7 mouse cellular contexts compared by ENCODE assay signal in the genomic region with DNA sequence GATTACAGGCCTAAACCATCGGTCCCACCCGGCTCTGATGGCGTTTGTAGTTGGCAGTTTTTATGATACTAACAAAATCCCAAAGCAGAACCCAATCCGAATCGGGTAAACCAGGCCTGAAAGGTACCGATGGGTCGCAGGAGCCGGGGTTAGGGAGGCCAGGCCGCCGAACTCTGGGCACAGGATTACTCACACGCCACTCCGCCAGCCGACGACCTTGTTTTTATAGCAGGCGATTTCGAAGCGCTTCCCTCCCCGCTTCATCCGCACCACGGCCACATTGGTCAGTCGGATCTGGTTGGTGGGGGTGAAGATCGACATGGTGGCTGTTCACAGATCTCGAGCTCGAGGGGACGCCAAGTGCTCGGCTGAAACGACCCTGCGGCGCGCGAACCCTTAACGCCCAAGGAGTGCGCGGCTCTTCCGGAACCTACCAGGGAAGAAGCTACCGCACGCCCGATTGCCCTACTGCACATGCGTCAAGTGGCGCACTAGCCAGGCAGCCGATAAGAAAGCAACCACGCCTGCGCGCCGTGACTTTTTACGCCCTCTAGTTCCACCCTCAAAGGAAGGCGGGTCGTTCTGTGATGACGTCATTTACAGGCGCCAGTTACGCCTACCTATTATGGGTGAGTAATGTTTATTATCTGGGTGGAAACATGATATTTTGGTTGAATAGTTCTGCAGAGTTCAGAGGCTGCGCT. TPM values are rescaled to one million over a fixed set of nuclear protein-coding genes. Genes with fewer than 3 reads are reported as not detected.
DNase-seq lines count a peak whose midpoint lies in the region; ATAC-seq and TF ChIP-seq lines count a peak whose summit lies in the region.

Sbds (minus strand) TSS at position 514 of the 704 bp plus-strand sequence.
Tyw1 (plus strand) TSS at position 603 of the 704 bp plus-strand sequence.

- peak within 1 kb of the TSS; percentile 89 for H3K9ac ChIP-seq in intestine, postnatal 0 days (ENCODE audit: low read depth, low read length)
- peak within 1 kb of the TSS; percentile 87 for H3K9ac ChIP-seq in midbrain, embryonic 12.5 days (replicated peaks)

- H3K4me3 ChIP-seq in embryonic facial prominence, embryonic 10.5 days, result peak within 1 kb of the TSS; percentile 89
- H3K4me3 ChIP-seq in intestine, postnatal 0 days (ENCODE audit: low read depth, low read length), result peak within 1 kb of the TSS; percentile 77
- H3K4me3 ChIP-seq in midbrain, embryonic 12.5 days, result peak within 1 kb of the TSS; percentile 73
- peak within 1 kb of the TSS; percentile 93 for H3K4me3 ChIP-seq in small intestine, adult 2 months (ENCODE audit: low read depth, low read length)

- no peaks in the 10 kb centered on the region for H3K9me3 ChIP-seq in embryonic facial prominence, embryonic 10.5 days
- H3K9me3 ChIP-seq in intestine, postnatal 0 days (ENCODE audit: control insufficient read depth), result no peaks in the 10 kb centered on the region
- H3K9me3 ChIP-seq in midbrain, embryonic 12.5 days, result no peaks in the 10 kb centered on the region

- peak; percentile 94 for TF ChIP-seq POLR2A in small intestine, adult 2 months (IDR thresholded peaks at IDR 0.05; ENCODE audit: low read depth, low read length)

- under 1% methylated on average over 52 of the region's 52 CpGs for WGBS in embryonic facial prominence, embryonic 10.5 days
- under 1% methylated on average over 52 of the region's 52 CpGs for WGBS in intestine, postnatal 0 days
- WGBS in midbrain, embryonic 12.5 days, result 1% methylated on average over 52 of the region's 52 CpGs
- WGBS in small intestine, adult 2 months, result under 1% methylated on average over 52 of the region's 52 CpGs

- H3K27me3 ChIP-seq in embryonic facial prominence, embryonic 10.5 days (replicated peaks; ENCODE audit: low read depth, poor library complexity, severe bottlenecking), result no peaks in the 10 kb centered on the region
- H3K27me3 ChIP-seq in intestine, postnatal 0 days (replicated peaks; ENCODE audit: control insufficient read depth, insufficient read depth, low read length), result no peaks in the 10 kb centered on the region
- H3K27me3 ChIP-seq in midbrain, embryonic 12.5 days, result no peaks in the 10 kb centered on the region
- no peaks in the 10 kb centered on the region for H3K27me3 ChIP-seq in small intestine, adult 2 months (ENCODE audit: control insufficient read depth, insufficient read depth, low read length)

- H3K4me1 ChIP-seq in embryonic facial prominence, embryonic 10.5 days, result peaks cover 19% of the 10 kb centered on the region
- no peaks in the 10 kb centered on the region for H3K4me1 ChIP-seq in intestine, postnatal 0 days (replicated peaks; ENCODE audit: control insufficient read depth, insufficient read depth, low read length)
- peaks cover 20% of the 10 kb centered on the region for H3K4me1 ChIP-seq in midbrain, embryonic 12.5 days
- H3K4me1 ChIP-seq in small intestine, adult 2 months (ENCODE audit: control insufficient read depth, insufficient read depth, insufficient read length, low read length), result peaks cover 2% of the 10 kb centered on the region; the same call in 1 of the 2 replicates

- DNase-seq in adrenal gland, postnatal 10 days, result peak; percentile 98
- peak; percentile 97 for DNase-seq in embryonic facial prominence, embryonic 10.5 days (ENCODE audit: low spot score)
- peak; percentile 67 for DNase-seq in gonadal fat pad, adult 2 months (ENCODE audit: low read depth)
- DNase-seq in left cerebral cortex, postnatal 4 days, result peak; percentile 98

- peak; percentile 84 for ATAC-seq in intestine, postnatal 0 days
- peak; percentile 89 for ATAC-seq in midbrain, embryonic 12.5 days (ENCODE audit: low FRiP score, low read depth)

- peaks cover 49% of the 10 kb centered on the region for H3K36me3 ChIP-seq in embryonic facial prominence, embryonic 10.5 days (replicated peaks)
- H3K36me3 ChIP-seq in intestine, postnatal 0 days (ENCODE audit: control insufficient read depth, insufficient read depth), result peaks cover 32% of the 10 kb centered on the region
- H3K36me3 ChIP-seq in midbrain, embryonic 12.5 days, result peaks cover 31% of the 10 kb centered on the region
- H3K36me3 ChIP-seq in small intestine, adult 2 months (ENCODE audit: control insufficient read depth, insufficient read depth, low read length), result peaks cover 31% of the 10 kb centered on the region

- H3K4me2 ChIP-seq in intestine, postnatal 0 days (replicated peaks; ENCODE audit: low read depth), result peak within 1 kb of the TSS; percentile 71
- peak within 1 kb of the TSS; percentile 77 for H3K4me2 ChIP-seq in midbrain, embryonic 12.5 days (replicated peaks)

- peak within 1 kb of the TSS; percentile 88 for H3K27ac ChIP-seq in embryonic facial prominence, embryonic 10.5 days (replicated peaks)
- peak within 1 kb of the TSS; percentile 93 for H3K27ac ChIP-seq in intestine, postnatal 0 days (ENCODE audit: low read depth, low read length)
- peak within 1 kb of the TSS; percentile 81 for H3K27ac ChIP-seq in midbrain, embryonic 12.5 days (replicated peaks)
- peak within 1 kb of the TSS; percentile 91 for H3K27ac ChIP-seq in small intestine, adult 2 months (ENCODE audit: insufficient read depth, low read depth, low read length)

- intact Hi-C loops in left cerebral cortex, postnatal 4 days (cut with DNase I), result loop anchor here (10.0 kb wide), 1 partner anchor 1050 kb away; the partner anchor contains the start of gene Galnt17

- TF ChIP-seq CTCF in intestine, postnatal 0 days (IDR thresholded peaks at IDR 0.05; ENCODE audit: low read depth), result peak; percentile 20
- TF ChIP-seq CTCF in small intestine, adult 2 months (IDR thresholded peaks at IDR 0.05; ENCODE audit: extremely low read depth, insufficient read length, insufficient replicate concordance, low read depth, low read length), result no peak

RNA-seq across cellular contexts. Expression of gene Sbds, which starts in this region (rescaled TPM):
- total RNA-seq in adrenal gland, postnatal 10 days (2021), result 10 to 100 TPM; 65.6 to 68.5 TPM
- 69.9 and 75.6 TPM in 2 replicates for polyA plus RNA-seq in embryonic facial prominence, embryonic 10.5 days (2016; fragmentation: Nextera tagmentation; extraction: Ambion mirVana)
- 37.0 and 37.5 TPM in 2 replicates for polyA plus RNA-seq in gonadal fat pad, adult 2 months (2012; rRNA removed)
- 97.7 and 105 TPM in 2 replicates for polyA plus RNA-seq in intestine, postnatal 0 days (2015; fragmentation: Nextera tagmentation; extraction: Ambion mirVana)
- 10 to 100 TPM; 37.4 to 38.3 TPM for total RNA-seq in left cerebral cortex, postnatal 4 days (2021)
- polyA plus RNA-seq in midbrain, embryonic 12.5 days (2016; fragmentation: Nextera tagmentation; extraction: Ambion mirVana), result 70.5 and 73.7 TPM in 2 replicates
- 13.0 and 24.2 TPM in 2 replicates for polyA plus RNA-seq in small intestine, adult 2 months (2012; rRNA removed)

RNA-seq across cellular contexts. Expression of gene Tyw1, which starts in this region (rescaled TPM):
- total RNA-seq in adrenal gland, postnatal 10 days (2021), result 10 to 100 TPM; 17.8 to 21.4 TPM
- polyA plus RNA-seq in embryonic facial prominence, embryonic 10.5 days (2016; fragmentation: Nextera tagmentation; extraction: Ambion mirVana), result 32.8 and 33.2 TPM in 2 replicates
- polyA plus RNA-seq in gonadal fat pad, adult 2 months (2012; rRNA removed), result 13.8 and 15.7 TPM in 2 replicates
- 12.0 and 15.0 TPM in 2 replicates for polyA plus RNA-seq in intestine, postnatal 0 days (2015; fragmentation: Nextera tagmentation; extraction: Ambion mirVana)
- total RNA-seq in left cerebral cortex, postnatal 4 days (2021), result 10 to 100 TPM; 17.9 to 19.4 TPM
- polyA plus RNA-seq in midbrain, embryonic 12.5 days (2016; fragmentation: Nextera tagmentation; extraction: Ambion mirVana), result 28.6 and 30.4 TPM in 2 replicates
- polyA plus RNA-seq in small intestine, adult 2 months (2012; rRNA removed), result 5.7 and 5.8 TPM in 2 replicates

Comparison
In these comparisons a context has a peak if more than half of its experiments do, and no peak if none do; other contexts are left out.
1. Peak in every context shown above with its lines: DNase-seq, ATAC-seq, H3K4me3 ChIP-seq and H3K27ac ChIP-seq.